Mouse (Mus musculus) small intestine, adult 2 months (tissue): ENCODE results near the gene Tet1.

Source experiments
- CTCF ChIP-seq: fragments of 200-500 bp; IDR thresholded peaks from 2 replicates; pipeline ENCODE4 v1.5.1; 2012; ENCODE audit warnings: low read depth, mild to moderate bottlenecking, control low read depth, inconsistent platforms, low read length, moderate library complexity, mixed read lengths; ENCODE audit not compliant: insufficient replicate concordance, insufficient read length; ENCODE audit errors: extremely low read depth
- POLR2A ChIP-seq: fragments of 200-500 bp; IDR thresholded peaks from 2 replicates; pipeline ENCODE4 v1.6.1; 2012; ENCODE audit warnings: low read depth, mild to moderate bottlenecking, control low read depth, inconsistent platforms, low read length, moderate library complexity

DNA sequence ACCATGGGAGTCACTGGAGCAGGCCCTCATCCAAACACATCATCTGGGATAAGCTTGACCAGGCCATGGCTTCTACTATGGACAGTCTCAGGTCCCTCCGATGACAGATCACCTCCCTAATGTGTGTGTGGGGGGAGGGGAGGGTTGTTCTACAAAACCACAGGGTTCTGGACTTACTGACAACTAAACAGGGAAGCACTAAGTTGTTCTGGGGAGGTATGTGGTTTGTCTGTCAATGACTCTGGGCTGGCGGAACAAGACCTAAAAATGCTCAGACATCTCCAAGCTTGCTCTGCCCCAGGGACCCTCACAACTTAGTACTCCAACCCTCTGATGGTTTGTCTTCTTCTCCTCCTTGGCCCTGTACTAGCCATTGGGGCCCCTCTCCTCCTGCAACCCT lies 2.3 kb upstream of the Tet1 start:
- TF ChIP-seq POLR2A = no peak
- no peak for TF ChIP-seq CTCF
